Mouse (Mus musculus) bone marrow macrophage, adult 2 months (primary cell): ENCODE measurements around the gene Rims4.

Experiments used
- CTCF ChIP-seq: IDR thresholded peaks from 2 replicates; pipeline ENCODE4 v1.5.1; 2012; ENCODE audit warnings: low read depth, mild to moderate bottlenecking, low read length, moderate library complexity
- POLR2A ChIP-seq: IDR thresholded peaks from 2 replicates; pipeline ENCODE4 v1.6.1; 2012; ENCODE audit warnings: mild to moderate bottlenecking, low read depth, low read length, borderline replicate concordance

DNA sequence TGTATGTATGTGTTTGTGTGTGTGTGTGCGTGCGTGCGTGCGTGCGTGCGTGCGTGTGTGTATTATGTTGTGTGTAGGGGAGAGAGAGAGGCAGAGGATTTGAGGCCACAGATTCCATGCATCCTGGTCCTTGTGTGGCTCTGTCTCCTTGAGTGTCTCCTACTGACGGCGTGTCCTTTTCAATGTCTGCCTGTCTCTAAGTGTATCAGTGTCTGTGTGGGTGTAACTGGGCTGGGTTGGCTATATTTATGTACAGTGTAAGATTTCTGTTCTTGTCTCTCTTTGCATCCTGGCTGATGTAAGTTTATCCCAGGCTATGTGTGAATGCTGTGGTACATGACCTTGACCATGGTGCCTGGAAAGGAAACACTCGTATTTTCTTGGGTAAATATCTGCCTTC, 6.6 kb upstream of the Rims4 start:
- TF ChIP-seq CTCF (no peak), POLR2A (no peak)
